Mouse (Mus musculus) hindbrain, postnatal 0 days (tissue): ENCODE results near the gene Rundc3a. TPM values are rescaled to one million over a fixed set of nuclear protein-coding genes. Genes with fewer than 3 reads are reported as not detected.
"Not testable (repeated sequence)": the region's sequence is repeated elsewhere in the genome, so short reads cannot be mapped to it uniquely, and the experiment has no call there.

ENCODE experiments used
- ATAC-seq: fragments of 200-750 bp; cut with Nextera tagmentation; 2 replicates; pipeline ENCODE4 v1.8.0; 2017; ENCODE audit warnings: mild to moderate bottlenecking, moderate TSS enrichment, moderate library complexity
- DNase-seq: peaks from one replicate; pipeline ENCODE4 v3.0.0-alpha.2; 2015; ENCODE audit warnings: low spot score
- H3K27ac ChIP-seq: fragments of 300-500 bp; sonication (generic); 2 replicates; pipeline ENCODE4 v1.5.1; 2014; ENCODE audit warnings: mild to moderate bottlenecking
- H3K27me3 ChIP-seq: fragments of 300-500 bp; sonication (generic); 2 replicates; pipeline ENCODE4 v1.6.1; 2014; ENCODE audit warnings: low read length, mixed read lengths; ENCODE audit not compliant: insufficient read depth
- H3K36me3 ChIP-seq: fragments of 300-500 bp; sonication (generic); 2 replicates; pipeline ENCODE4 v1.6.1; 2014; ENCODE audit warnings: low read length, mixed read lengths; ENCODE audit not compliant: insufficient read depth
- H3K4me1 ChIP-seq: fragments of 300-500 bp; sonication (generic); 2 replicates; pipeline ENCODE4 v1.6.1; 2014; ENCODE audit warnings: antibody characterized with exemption, low read length, mixed read lengths; ENCODE audit not compliant: insufficient read depth
- H3K4me2 ChIP-seq: fragments of 300-500 bp; sonication (generic); 2 replicates; pipeline ENCODE4 v1.6.1; 2014; ENCODE audit warnings: low read depth, mild to moderate bottlenecking, low read length, moderate library complexity, mixed read lengths
- H3K4me3 ChIP-seq: fragments of 300-500 bp; sonication (generic); 2 replicates; pipeline ENCODE4 v1.5.1; 2014; ENCODE audit warnings: low read length
- H3K9ac ChIP-seq: fragments of 300-500 bp; sonication (generic); replicated peaks from 2 replicates; pipeline ENCODE4 v1.6.1; 2014; ENCODE audit warnings: mild to moderate bottlenecking, low read length, moderate library complexity, mixed read lengths
- H3K9me3 ChIP-seq: fragments of 300-500 bp; sonication (generic); 2 replicates; pipeline ENCODE4 v1.6.1; 2016; ENCODE audit warnings: low read length, mixed read lengths
- CTCF ChIP-seq: IDR thresholded peaks from 2 replicates; pipeline ENCODE4 v1.5.1; 2016; ENCODE audit warnings: antibody characterized with exemption, control low read depth, low read depth
- WGBS: fragments of 180-500 bp; shearing (Covaris S2); extraction: QIAGEN DNeasy Blood & Tissue Kit; methylation state at CpG from one replicate; pipeline ENCODE4 v1.1.7; 2014; 5-methylcytosine and 5-hydroxymethylcytosine counted together
- polyA plus RNA-seq: library from polyadenylated mRNA; unstranded; fragments of >200 nt; fragmentation: Nextera tagmentation; extraction: Ambion mirVana; gene quantifications from 2 replicates; pipeline ENCODE4 v1.2.1, GENCODE M21; 2015
- total RNA-seq: library from RNA; depleted of rRNA; stranded (reverse); fragments of >200 nt; gene quantifications from 2 replicates; pipeline ENCODE4 v1.2.3, GENCODE M21; 2014

Gene Rundc3a
- total and polyA plus RNA-seq, 2 experiments from 2014 or later = 114 to 310 TPM

- no peaks in the 10 kb centered on the region for H3K27me3 ChIP-seq
- no peak overlapping the region for H3K9ac ChIP-seq
- H3K36me3 ChIP-seq = no peaks in the 10 kb centered on the region
- no peak overlapping the region for H3K4me2 ChIP-seq
- no peak for TF ChIP-seq CTCF
- WGBS = 88% methylated on average over 3 of the region's 3 CpGs
- no peak for ATAC-seq
- H3K27ac ChIP-seq = no peak overlapping the region
- no peak overlapping the region for H3K4me3 ChIP-seq
- H3K9me3 ChIP-seq = no peaks in the 10 kb centered on the region
- H3K4me1 ChIP-seq = no peaks in the 10 kb centered on the region
- no peak for DNase-seq
Measured at GRCm38 (mm10) chr11:102382794-102383193, 10.4 kb upstream of the Rundc3a start.

- DNase-seq = no peak
- WGBS = 88% methylated on average over 1 of the region's 1 CpGs
- no peak overlapping the region for H3K27ac ChIP-seq
- TF ChIP-seq CTCF = no peak
- no peaks in the 10 kb centered on the region for H3K4me1 ChIP-seq
- H3K4me3 ChIP-seq = no peak overlapping the region
- H3K9ac ChIP-seq = no peak overlapping the region
- no peaks in the 10 kb centered on the region for H3K9me3 ChIP-seq
- no peak for ATAC-seq
- H3K36me3 ChIP-seq = no peaks in the 10 kb centered on the region
- no peak overlapping the region for H3K4me2 ChIP-seq
- no peaks in the 10 kb centered on the region for H3K27me3 ChIP-seq
Measured at GRCm38 (mm10) chr11:102383365-102384136, 9.7 kb upstream of the Rundc3a start.

- WGBS = 58% methylated on average over 2 of the region's 2 CpGs
- no peak for TF ChIP-seq CTCF
- no peak for DNase-seq
- Histone ChIP-seq H3K4me2 (no peak overlapping the region), H3K36me3 (no peaks in the 10 kb centered on the region), H3K4me1 (no peaks in the 10 kb centered on the region), H3K4me3 (no peak overlapping the region), H3K27ac (no peak overlapping the region), H3K9ac (no peak overlapping the region), H3K9me3 (no peaks in the 10 kb centered on the region), H3K27me3 (no peaks in the 10 kb centered on the region)
- ATAC-seq = no peak
Measured at GRCm38 (mm10) chr11:102384418-102384817, 8.8 kb upstream of the Rundc3a start.

GRCm38 (mm10) chr11:102385075-102385474 lies 8.1 kb upstream of the Rundc3a start:
- no peak for DNase-seq
- ATAC-seq = no peak

GRCm38 (mm10) chr11:102386121-102386520 lies 7.1 kb upstream of the Rundc3a start:
- Histone ChIP-seq H3K36me3 (no peaks in the 10 kb centered on the region), H3K27ac (no peak overlapping the region), H3K4me1 (no peaks in the 10 kb centered on the region), H3K9ac (no peak overlapping the region), H3K9me3 (no peaks in the 10 kb centered on the region), H3K4me2 (no peak overlapping the region), H3K4me3 (no peak overlapping the region), H3K27me3 (no peaks in the 10 kb centered on the region)
- WGBS = 71% methylated on average over 5 of the region's 5 CpGs
- DNase-seq = no peak
- no peak for ATAC-seq
- no peak for TF ChIP-seq CTCF

More at GRCm38 (mm10) chr11:102385075-102385474, 8.1 kb upstream of the Rundc3a start:
- Histone ChIP-seq H3K27me3 (no peaks in the 10 kb centered on the region), H3K4me2 (no peak overlapping the region), H3K9me3 (no peaks in the 10 kb centered on the region), H3K27ac (no peak overlapping the region), H3K9ac (no peak overlapping the region), H3K4me1 (no peaks in the 10 kb centered on the region), H3K4me3 (no peak overlapping the region), H3K36me3 (no peaks in the 10 kb centered on the region)
- TF ChIP-seq CTCF = no peak
- 63% methylated on average over 4 of the region's 4 CpGs for WGBS

GRCm38 (mm10) chr11:102389436-102389835 lies 3.8 kb upstream of the Rundc3a start:
- not testable (repeated sequence) for H3K4me3 ChIP-seq, DNase-seq, H3K27me3 ChIP-seq, H3K9ac ChIP-seq, H3K4me1 ChIP-seq, H3K27ac ChIP-seq, H3K4me2 ChIP-seq, ATAC-seq, H3K9me3 ChIP-seq, H3K36me3 ChIP-seq
- 79% methylated on average over 4 of the region's 5 CpGs for WGBS
